Mouse (Mus musculus): ENCODE data around the gene Vps35l. TPM values are rescaled to one million over a fixed set of nuclear protein-coding genes. Genes with fewer than 3 reads are reported as not detected.

Vps35l gene
- total and polyA plus RNA-seq, 2 experiments from 2014 or later = 85.6 to 92.1 TPM

DNA sequence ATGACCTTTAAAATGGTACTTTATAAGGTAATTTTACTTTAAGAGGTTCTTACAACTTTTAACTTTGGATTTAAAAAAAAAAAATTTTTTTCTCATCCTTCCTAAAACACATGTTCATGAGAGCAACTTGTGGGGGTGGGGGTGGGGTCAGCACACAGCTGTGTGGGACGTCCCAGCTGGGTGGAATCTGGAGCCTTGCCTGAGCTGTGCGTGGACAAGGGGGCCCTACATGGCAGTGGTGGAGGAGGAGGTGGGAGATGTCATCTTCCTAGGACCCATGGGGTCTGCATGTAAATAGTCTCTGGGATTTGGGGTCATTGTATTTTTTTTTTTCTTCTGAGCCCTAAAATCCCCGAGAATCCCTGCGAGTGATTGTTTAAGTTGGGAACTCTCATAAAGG, 18.3 kb downstream of the Vps35l start:
- H3K4me3 ChIP-seq (ENCODE audit: low read length) = no peak overlapping the region
- no peak overlapping the region for H3K9ac ChIP-seq (replicated peaks; ENCODE audit: low read length)
- H3K36me3 ChIP-seq (ENCODE audit: insufficient read depth, low read length) = peaks cover 52% of the 10 kb centered on the region
- no peaks in the 10 kb centered on the region for H3K4me1 ChIP-seq (ENCODE audit: insufficient read depth, low read length)
- no peaks in the 10 kb centered on the region for H3K27me3 ChIP-seq (ENCODE audit: insufficient read depth, low read length)
- H3K4me2 ChIP-seq (ENCODE audit: low read depth, low read length) = no peak overlapping the region
- DNase-seq (ENCODE audit: low spot score) (no peak), ATAC-seq (no peak)
- no peak for TF ChIP-seq CTCF (IDR thresholded peaks at IDR 0.05; ENCODE audit: low read depth)
- WGBS = 59% methylated on average over 4 of the region's 4 CpGs
- no peak overlapping the region for H3K27ac ChIP-seq
- no peaks in the 10 kb centered on the region for H3K9me3 ChIP-seq (ENCODE audit: low read length)

DNA sequence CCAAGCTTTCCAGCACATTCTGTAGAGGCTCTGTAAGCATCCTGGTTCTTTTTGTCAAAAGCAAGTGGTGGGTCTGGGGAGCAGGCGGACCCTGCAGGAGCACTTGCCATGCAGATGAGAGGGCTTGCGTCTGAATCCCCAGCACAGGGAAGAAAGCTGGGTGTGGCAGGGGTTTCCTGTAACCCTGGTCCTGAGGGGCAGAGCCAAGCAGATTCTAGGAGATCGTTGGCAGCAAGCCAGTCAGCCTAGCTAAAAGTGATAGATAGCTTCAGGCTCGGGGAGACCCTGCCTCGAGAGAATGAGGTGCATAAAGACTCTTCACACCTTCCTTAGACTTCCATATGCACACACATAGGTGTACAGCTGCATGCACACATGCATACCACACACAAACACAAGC, 19.3 kb downstream of the Vps35l start:
- Histone ChIP-seq H3K4me2 (ENCODE audit: low read depth, low read length) (no peak overlapping the region), H3K27me3 (ENCODE audit: insufficient read depth, low read length) (no peaks in the 10 kb centered on the region), H3K4me3 (ENCODE audit: low read length) (no peak overlapping the region), H3K27ac (no peak overlapping the region), H3K9ac (replicated peaks; ENCODE audit: low read length) (no peak overlapping the region), H3K9me3 (ENCODE audit: low read length) (no peaks in the 10 kb centered on the region), H3K36me3 (ENCODE audit: insufficient read depth, low read length) (peaks cover 50% of the 10 kb centered on the region), H3K4me1 (ENCODE audit: insufficient read depth, low read length) (no peaks in the 10 kb centered on the region)
- ATAC-seq (no peak), DNase-seq (ENCODE audit: low spot score) (no peak)
- no peak for TF ChIP-seq CTCF (IDR thresholded peaks at IDR 0.05; ENCODE audit: low read depth)
- WGBS = 54% methylated on average over 5 of the region's 5 CpGs

DNA sequence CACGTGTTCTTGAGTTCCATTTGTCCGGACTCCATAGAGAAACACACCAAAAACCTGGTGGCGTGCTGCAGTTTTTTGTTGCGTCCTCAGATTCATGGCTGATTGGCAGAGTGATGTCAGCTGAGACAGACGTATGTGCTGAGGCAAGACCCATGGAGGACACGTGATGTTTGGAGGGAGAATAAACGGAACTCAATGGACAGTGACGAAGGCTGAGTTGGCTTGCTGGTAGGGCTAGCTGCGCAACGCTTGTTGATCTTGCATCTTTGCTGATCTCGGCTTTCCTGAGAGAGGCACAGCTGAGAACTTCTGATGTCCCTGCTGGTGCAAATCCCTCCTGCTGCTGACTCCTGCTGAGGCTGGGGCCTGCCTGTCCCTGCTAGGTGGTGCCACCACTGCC, 23.9 kb downstream of the Vps35l start:
- no peaks in the 10 kb centered on the region for H3K27me3 ChIP-seq (ENCODE audit: insufficient read depth, low read length)
- H3K4me1 ChIP-seq (ENCODE audit: insufficient read depth, low read length) = no peaks in the 10 kb centered on the region
- WGBS = 89% methylated on average over 11 of the region's 11 CpGs
- H3K9me3 ChIP-seq (ENCODE audit: low read length) = no peaks in the 10 kb centered on the region
- TF ChIP-seq CTCF (IDR thresholded peaks at IDR 0.05; ENCODE audit: low read depth) = no peak
- H3K4me2 ChIP-seq (ENCODE audit: low read depth, low read length) = no peak overlapping the region
- H3K27ac ChIP-seq = no peak overlapping the region
- DNase-seq (ENCODE audit: low spot score) (no peak), ATAC-seq (no peak)
- no peak overlapping the region for H3K9ac ChIP-seq (replicated peaks; ENCODE audit: low read length)
- no peak overlapping the region for H3K4me3 ChIP-seq (ENCODE audit: low read length)
- H3K36me3 ChIP-seq (ENCODE audit: insufficient read depth, low read length) = peaks cover 43% of the 10 kb centered on the region

DNA sequence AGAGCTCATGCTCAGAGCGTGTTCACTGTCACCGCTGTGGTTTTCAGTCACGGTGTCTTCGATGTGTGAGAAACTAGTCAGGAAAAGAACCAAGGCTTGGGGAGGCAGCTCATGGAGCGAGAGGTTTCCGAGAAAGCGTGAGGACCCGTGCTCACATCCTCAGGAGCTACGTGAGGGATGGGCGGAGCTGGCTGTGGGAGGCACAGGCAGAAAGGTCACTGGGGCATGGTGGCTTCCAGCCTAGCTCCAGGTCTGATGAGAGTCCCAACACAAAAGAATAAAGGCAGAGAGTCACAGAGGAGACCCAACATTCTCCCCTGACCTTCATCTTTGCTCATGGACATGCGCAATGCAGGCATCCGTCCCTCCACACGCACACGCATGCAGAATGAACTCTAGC, 24.7 kb downstream of the Vps35l start:
- Histone ChIP-seq H3K9ac (replicated peaks; ENCODE audit: low read length) (no peak overlapping the region), H3K4me3 (ENCODE audit: low read length) (no peak overlapping the region), H3K9me3 (ENCODE audit: low read length) (no peaks in the 10 kb centered on the region), H3K4me2 (ENCODE audit: low read depth, low read length) (no peak overlapping the region), H3K27me3 (ENCODE audit: insufficient read depth, low read length) (no peaks in the 10 kb centered on the region), H3K27ac (no peak overlapping the region), H3K36me3 (ENCODE audit: insufficient read depth, low read length) (peaks cover 43% of the 10 kb centered on the region), H3K4me1 (ENCODE audit: insufficient read depth, low read length) (no peaks in the 10 kb centered on the region)
- no peak for TF ChIP-seq CTCF (IDR thresholded peaks at IDR 0.05; ENCODE audit: low read depth)
- 80% methylated on average over 14 of the region's 14 CpGs for WGBS
- DNase-seq (ENCODE audit: low spot score) (no peak), ATAC-seq (no peak)

DNA sequence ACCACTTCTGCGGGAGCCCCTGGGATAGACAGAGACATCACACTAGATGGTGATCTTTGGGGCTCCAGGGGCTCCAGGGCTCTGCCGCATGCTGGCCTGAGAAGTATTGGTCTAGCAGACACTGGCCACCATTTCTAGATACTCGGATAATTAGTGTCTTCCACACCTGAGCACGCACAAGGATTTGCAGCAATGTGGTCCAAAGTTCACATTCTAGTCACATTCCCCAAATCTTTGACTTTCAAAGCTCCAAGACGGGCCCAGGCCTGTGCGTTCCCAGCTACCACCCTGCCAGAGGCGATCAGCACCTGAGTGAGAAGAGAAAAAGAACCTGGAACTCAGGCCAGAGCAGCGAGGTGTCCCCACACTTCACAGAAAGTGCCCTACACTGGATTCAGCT, 25.6 kb downstream of the Vps35l start:
- 75% methylated on average over 8 of the region's 8 CpGs for WGBS
- no peak overlapping the region for H3K9ac ChIP-seq (replicated peaks; ENCODE audit: low read length)
- no peaks in the 10 kb centered on the region for H3K9me3 ChIP-seq (ENCODE audit: low read length)
- TF ChIP-seq CTCF (IDR thresholded peaks at IDR 0.05; ENCODE audit: low read depth) = no peak
- no peak overlapping the region for H3K4me3 ChIP-seq (ENCODE audit: low read length)
- peaks cover 34% of the 10 kb centered on the region for H3K36me3 ChIP-seq (ENCODE audit: insufficient read depth, low read length)
- ATAC-seq (no peak), DNase-seq (ENCODE audit: low spot score) (no peak)
- no peaks in the 10 kb centered on the region for H3K4me1 ChIP-seq (ENCODE audit: insufficient read depth, low read length)
- H3K4me2 ChIP-seq (ENCODE audit: low read depth, low read length) = no peak overlapping the region
- H3K27me3 ChIP-seq (ENCODE audit: insufficient read depth, low read length) = no peaks in the 10 kb centered on the region
- H3K27ac ChIP-seq = no peak overlapping the region

DNA sequence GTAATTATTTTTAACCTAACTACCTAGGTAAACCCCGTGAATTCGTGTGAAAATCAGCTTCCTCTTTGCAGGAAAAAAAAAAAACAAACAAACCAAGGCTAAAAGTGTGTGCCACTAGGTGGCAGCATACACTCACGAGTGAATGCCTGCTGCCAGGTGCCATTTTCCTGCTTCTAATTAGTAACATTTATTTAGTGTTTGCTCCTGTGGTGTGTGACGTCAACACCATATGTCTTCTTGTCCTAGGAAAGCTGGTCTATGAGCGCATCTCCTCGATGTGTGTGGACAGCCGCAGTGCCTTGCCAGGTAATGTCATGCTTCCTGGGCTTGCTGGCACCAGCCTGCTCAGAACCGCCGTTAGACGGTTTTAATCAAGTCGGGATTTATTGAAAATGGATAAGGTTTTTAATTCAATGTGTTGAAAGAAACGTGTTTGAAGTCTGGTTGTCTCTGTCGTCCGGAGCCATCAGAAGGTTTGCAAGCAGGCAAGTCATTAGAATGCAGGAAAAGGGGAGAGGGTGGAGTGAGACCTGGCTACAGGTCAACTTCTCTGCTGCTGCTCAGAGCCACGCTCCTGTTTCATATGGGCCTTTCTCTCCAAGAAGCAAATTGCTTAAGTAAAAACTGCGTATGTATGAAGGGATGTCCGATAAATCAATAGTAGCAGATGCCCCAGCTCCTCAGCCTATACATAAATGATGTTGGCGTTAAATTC, 26.2 kb downstream of the Vps35l start:
- WGBS = 35% methylated on average over 18 of the region's 18 CpGs
- Histone ChIP-seq H3K27me3 (ENCODE audit: insufficient read depth, low read length) (no peaks in the 10 kb centered on the region), H3K9ac (replicated peaks; ENCODE audit: low read length) (no peak overlapping the region), H3K4me3 (ENCODE audit: low read length) (no peak overlapping the region), H3K27ac (peak overlapping the region; percentile 42; the same call in 1 of the 2 replicates), H3K4me1 (ENCODE audit: insufficient read depth, low read length) (no peaks in the 10 kb centered on the region), H3K9me3 (ENCODE audit: low read length) (no peaks in the 10 kb centered on the region), H3K4me2 (ENCODE audit: low read depth, low read length) (peak overlapping the region; percentile 22; the same call in 1 of the 2 replicates), H3K36me3 (ENCODE audit: insufficient read depth, low read length) (peaks cover 32% of the 10 kb centered on the region)
- TF ChIP-seq CTCF (IDR thresholded peaks at IDR 0.05; ENCODE audit: low read depth) = peak; percentile 95
- peak; percentile 88 for ATAC-seq
- peak; percentile 96 for DNase-seq (ENCODE audit: low spot score)

DNA sequence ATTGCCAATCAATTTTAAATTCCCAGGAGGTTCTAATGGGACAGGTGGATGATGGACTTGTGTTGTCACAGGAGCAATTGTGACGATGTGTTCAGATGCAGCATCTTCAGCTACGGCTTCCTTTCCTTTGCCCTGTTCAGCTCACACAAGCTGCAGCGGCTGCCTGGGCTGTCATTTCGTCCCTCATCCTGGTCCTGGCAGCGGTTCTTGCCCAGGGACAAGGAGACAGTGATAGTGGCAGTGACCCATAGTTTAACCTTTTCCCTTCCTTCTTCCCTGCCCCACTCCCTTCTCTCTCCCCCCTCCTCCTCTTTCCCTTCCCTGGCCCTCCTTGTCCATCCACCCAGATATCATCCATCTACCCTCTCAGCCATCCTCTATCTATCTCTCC, 26.8 kb downstream of the Vps35l start:
- DNase-seq (ENCODE audit: low spot score) (no peak), ATAC-seq (no peak)
- Histone ChIP-seq H3K36me3 (ENCODE audit: insufficient read depth, low read length) (peaks cover 26% of the 10 kb centered on the region), H3K4me1 (ENCODE audit: insufficient read depth, low read length) (no peaks in the 10 kb centered on the region), H3K27me3 (ENCODE audit: insufficient read depth, low read length) (no peaks in the 10 kb centered on the region), H3K4me3 (ENCODE audit: low read length) (no peak overlapping the region), H3K4me2 (ENCODE audit: low read depth, low read length) (no peak overlapping the region), H3K27ac (peak overlapping the region; percentile 42; the same call in 1 of the 2 replicates), H3K9ac (replicated peaks; ENCODE audit: low read length) (no peak overlapping the region), H3K9me3 (ENCODE audit: low read length) (no peaks in the 10 kb centered on the region)
- TF ChIP-seq CTCF (IDR thresholded peaks at IDR 0.05; ENCODE audit: low read depth) = no peak
- 69% methylated on average over 5 of the region's 5 CpGs for WGBS

Data from hindbrain, postnatal 0 days (tissue).